Mouse (Mus musculus) layer of hippocampus, adult 18-20 months (tissue): ENCODE measurements around the gene Sftpd. TPM values are rescaled to one million over a fixed set of nuclear protein-coding genes. Genes with fewer than 3 reads are reported as not detected.

Experiments
- DNase-seq, 2 experiments: peaks; one replicate each; pipeline ENCODE4 v3.0.0; 2022; ENCODE audit warnings: low spot score in 2 of 2
- long read RNA-seq: library from polyadenylated mRNA; stranded (forward); transcript quantifications from one replicate; pipeline ENCODE4 v2.0.0, GENCODE M21; 2021
- total RNA-seq, 2 experiments: library from RNA; stranded (reverse); gene quantifications; 2 replicates each; pipeline ENCODE4 v1.2.3; 2021

Gene Sftpd
- not detected for total RNA-seq
- long read RNA-seq = 0 reads

- DNase-seq = no peak
These were observed at the start of gene Sftpd for GRCm38 (mm10) chr14:41185059-41185821. TSS of gene Sftpd (minus strand) at chr14:41185149.

GRCm38 (mm10) chr14:41198037-41198730 is 13.2 kb upstream of the Sftpd start:
- DNase-seq = no peak

- DNase-seq = no peak
These were observed 4.5 kb upstream of the Sftpd start for GRCm38 (mm10) chr14:41189496-41189895.

GRCm38 (mm10) chr14:41174802-41175201 is 10.1 kb downstream of the Sftpd start:
- DNase-seq = no peak

- DNase-seq = no peak
These were observed 14.4 kb downstream of the Sftpd start for GRCm38 (mm10) chr14:41170514-41170913.

GRCm38 (mm10) chr14:41168567-41168966 is 16.4 kb downstream of the Sftpd start:
- DNase-seq = no peak

- DNase-seq = no peak
These were observed 17.7 kb downstream of the Sftpd start for GRCm38 (mm10) chr14:41167278-41167677.

- peak; percentile 2 to 40 for DNase-seq
These were observed 22.3 kb downstream of the Sftpd start for GRCm38 (mm10) chr14:41162663-41163062.

GRCm38 (mm10) chr14:41160743-41161142 is 24.2 kb downstream of the Sftpd start:
- no peak for DNase-seq

- DNase-seq = no peak
These were observed 24.9 kb downstream of the Sftpd start for GRCm38 (mm10) chr14:41160076-41160475.

GRCm38 (mm10) chr14:41151220-41151898 is 33.6 kb downstream of the Sftpd start, which contains the start of gene Mbl1:
TSS of gene Mbl1 (plus strand) at chr14:41151458.
- DNase-seq = no peak

GRCm38 (mm10) chr14:41147356-41147755 is 37.6 kb downstream of the Sftpd start:
- DNase-seq = no peak

- no peak for DNase-seq
These were observed 38.0 kb downstream of the Sftpd start for GRCm38 (mm10) chr14:41146922-41147321.

- DNase-seq = no peak
These were observed 38.9 kb downstream of the Sftpd start for GRCm38 (mm10) chr14:41146035-41146434.

- no peak for DNase-seq
These were observed 44.3 kb downstream of the Sftpd start for GRCm38 (mm10) chr14:41140686-41141085.

- DNase-seq = no peak
These were observed 47.9 kb downstream of the Sftpd start for GRCm38 (mm10) chr14:41137006-41137405.

GRCm38 (mm10) chr14:41131540-41131939 is 53.4 kb downstream of the Sftpd start, which contains the start of gene Sftpa1:
TSS of gene Sftpa1 (plus strand) at chr14:41131782.
- no peak for DNase-seq

GRCm38 (mm10) chr14:41127997-41128396 is 57.0 kb downstream of the Sftpd start:
- DNase-seq = peak in 1 of 2 experiments; percentile 46

GRCm38 (mm10) chr14:41124683-41125082 is 60.3 kb downstream of the Sftpd start:
- DNase-seq = no peak
